Mouse (Mus musculus): Measurements from ENCODE around the gene Cep95.
A peak's percentile ranks its signal among the peaks of the same experiment; 100 is the strongest.

The Cep95 gene

DNA sequence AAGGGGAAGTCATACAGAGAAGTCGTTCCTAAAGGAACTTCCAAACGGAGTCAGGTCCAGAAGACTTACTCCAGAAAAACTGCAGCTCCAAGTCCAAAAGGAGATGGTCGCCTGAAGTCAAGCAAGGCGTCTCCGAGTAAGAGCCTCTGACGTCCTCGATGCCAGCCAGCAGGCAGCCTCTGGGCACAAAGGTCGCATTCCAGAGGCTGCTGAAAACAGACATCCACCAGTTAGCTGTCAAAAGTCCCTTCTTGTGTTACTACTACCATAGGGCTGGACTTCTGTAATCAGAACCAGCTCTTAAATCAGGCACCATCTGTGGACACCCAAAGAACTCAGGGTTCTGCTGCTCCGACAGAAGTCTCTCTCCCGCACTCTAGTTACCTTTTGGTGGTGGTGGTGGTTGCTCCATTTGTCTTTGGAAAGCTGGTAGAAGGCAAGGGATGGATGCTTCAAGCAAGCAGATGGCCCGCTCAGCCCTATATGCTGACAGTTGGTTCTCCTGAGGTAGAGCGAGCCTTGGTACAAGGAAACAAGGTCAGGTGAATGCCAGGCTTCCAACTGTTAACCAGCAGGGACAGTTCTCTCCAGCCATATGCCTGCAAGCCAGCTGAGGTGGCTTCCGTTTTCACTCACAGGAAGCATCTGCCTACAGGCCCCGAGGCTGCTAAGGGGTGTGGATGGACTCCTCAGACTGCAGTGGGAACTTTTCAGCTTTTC, 25.7 kb downstream of the Cep95 start:
- DNase-seq (ENCODE audit: low spot score) = no peak

GRCm38 (mm10) chr11:106815331-106815730, 26.3 kb downstream of the Cep95 start:
- no peak for DNase-seq (ENCODE audit: low spot score)

DNA sequence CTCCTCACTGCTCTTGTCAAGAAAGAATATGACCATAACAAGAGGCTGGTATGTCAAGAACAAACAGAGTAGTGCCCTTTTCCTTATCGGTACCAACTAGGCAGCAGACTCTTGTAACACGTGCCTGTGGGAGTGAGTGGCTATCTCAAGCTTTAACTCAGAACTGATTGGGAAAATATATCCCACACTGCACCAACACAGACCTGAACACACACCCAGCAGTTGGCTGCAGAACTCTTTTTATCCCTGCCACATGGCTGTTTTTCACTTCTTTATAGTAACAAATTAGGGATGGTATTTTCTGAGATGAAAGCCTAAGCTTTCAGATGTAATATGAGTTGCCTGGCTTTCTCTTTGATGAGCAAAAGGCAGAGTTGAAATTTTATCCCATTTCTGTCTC, 26.7 kb downstream of the Cep95 start:
- no peak for DNase-seq (ENCODE audit: low spot score)

DNA sequence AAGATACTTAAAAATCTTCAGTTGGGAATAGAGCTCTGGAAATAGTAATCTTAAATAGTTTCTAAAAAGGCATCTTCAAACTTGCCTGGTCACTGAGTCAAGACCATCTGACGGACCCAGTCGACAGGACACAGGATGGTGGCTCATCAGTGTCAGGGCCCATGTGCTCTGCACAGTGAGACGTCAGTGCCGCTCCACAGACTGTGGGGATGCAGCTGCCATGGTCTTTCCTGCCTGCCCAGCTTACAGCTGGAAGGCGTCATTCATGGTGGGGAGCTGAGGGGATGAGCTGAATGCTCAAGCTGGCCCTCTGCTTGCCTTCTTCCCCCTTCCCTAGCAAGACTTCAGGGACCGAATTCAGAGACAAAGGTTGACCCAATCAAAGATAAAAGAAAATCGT, 27.3 kb downstream of the Cep95 start:
- DNase-seq (ENCODE audit: low spot score) = no peak

DNA sequence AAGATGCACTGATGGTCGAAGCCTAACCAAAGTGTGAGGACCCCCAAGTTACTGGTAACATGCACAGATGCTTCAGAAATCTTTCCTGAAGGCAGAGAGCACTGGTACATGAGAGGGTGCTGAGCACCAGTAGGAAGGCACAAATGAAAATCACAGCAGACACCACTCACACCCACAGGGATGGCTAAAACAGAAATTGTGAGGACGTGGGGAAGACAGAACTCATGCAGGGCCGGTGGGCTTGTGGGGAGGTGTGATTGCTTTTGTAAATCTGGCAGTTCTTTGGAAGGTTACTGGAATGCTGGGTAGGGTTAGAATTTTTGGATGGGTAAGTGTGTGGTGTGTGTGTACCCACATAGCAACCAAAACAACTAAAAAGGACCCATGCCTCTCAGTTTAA, 28.1 kb downstream of the Cep95 start:
- no peak for DNase-seq (ENCODE audit: low spot score)

- DNase-seq (ENCODE audit: low spot score) = no peak
Measured at GRCm38 (mm10) chr11:106817808-106818207, 28.8 kb downstream of the Cep95 start.

DNA sequence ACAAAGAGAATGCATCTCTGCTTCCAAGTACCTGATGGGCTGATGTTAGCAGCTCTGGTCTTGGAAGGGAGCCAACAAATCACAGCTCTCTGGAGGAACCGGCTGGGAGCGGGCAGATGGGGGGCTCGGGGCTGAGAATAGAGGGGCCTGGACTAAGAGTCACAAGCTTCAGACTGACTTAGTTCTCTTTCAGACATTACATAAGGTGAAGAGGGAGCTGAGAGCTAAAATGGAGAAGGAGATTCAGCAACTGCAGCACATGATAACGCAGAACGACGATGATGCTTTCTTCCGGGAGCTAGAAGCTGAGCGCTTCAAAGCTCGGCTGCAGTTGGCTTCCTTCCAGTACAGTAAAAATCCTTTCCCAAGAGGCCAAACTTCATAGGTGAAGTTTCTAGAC, 29.3 kb downstream of the Cep95 start:
- DNase-seq (ENCODE audit: low spot score) = no peak

DNA sequence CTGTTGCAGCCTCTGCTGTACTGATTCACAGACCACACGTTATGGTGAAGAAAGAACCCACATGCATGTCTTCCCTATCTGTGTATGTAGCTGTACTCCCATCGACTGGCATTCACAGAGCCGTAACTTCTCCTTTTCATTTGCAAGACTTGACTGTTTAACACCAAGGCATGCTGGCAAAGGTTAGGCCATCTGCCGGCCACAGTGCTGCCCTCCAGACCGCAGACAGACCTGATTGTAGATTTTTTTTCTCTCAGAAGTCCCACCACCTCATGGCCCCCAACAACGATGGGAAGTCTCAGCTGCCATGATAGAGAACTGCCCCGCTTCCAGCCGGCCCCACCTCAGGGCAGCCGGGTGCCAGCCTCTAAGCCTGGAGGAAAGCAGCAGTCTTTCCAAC, 30.5 kb downstream of the Cep95 start:
- no peak for DNase-seq (ENCODE audit: low spot score)

- DNase-seq (ENCODE audit: low spot score) = no peak
Measured at GRCm38 (mm10) chr11:106820252-106820651, 31.2 kb downstream of the Cep95 start.

DNA sequence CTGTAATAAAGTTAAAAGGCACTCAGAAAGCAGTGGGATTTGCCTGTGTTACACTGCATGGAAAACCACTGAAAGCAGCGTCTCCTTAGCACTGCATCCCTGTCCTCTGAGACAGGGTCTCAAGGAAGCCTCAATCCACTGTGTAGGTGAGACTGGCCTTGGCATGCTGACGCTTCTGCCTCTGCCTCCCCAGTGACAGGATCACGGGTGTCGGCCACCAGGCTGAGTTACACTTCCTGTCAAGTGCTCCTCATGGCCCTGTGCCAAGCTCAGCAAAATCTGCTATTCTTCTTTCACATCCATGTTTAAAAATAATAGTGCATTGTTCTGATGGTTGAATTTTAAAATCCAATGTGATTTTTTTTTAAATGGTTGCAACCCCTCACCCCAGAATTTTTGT, 31.9 kb downstream of the Cep95 start:
- DNase-seq (ENCODE audit: low spot score) = peak; percentile 13

GRCm38 (mm10) chr11:106821397-106821796, 32.3 kb downstream of the Cep95 start:
- DNase-seq (ENCODE audit: low spot score) = no peak

DNA sequence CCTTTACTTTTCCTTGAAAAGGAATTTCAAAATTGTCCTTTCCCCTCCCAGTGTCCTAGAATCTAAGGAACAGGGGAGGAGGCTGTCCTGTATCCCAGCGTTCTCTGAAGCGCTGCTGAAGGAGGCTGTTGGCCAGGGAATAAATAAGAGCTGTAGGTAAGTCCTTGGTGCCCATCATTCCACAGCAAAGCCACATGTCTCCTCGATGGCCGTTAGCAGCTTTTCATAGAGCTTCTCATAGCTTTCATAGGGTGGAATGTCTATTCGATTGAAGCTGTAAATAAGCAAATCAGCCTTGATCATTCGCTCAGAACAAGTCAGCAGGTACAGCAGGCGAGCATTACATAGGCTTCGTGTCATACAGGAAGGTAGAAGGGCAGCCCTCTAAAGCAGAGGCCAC, 33.4 kb downstream of the Cep95 start:
- no peak for DNase-seq (ENCODE audit: low spot score)

GRCm38 (mm10) chr11:106822911-106823310, 33.9 kb downstream of the Cep95 start:
- DNase-seq (ENCODE audit: low spot score) = no peak

DNA sequence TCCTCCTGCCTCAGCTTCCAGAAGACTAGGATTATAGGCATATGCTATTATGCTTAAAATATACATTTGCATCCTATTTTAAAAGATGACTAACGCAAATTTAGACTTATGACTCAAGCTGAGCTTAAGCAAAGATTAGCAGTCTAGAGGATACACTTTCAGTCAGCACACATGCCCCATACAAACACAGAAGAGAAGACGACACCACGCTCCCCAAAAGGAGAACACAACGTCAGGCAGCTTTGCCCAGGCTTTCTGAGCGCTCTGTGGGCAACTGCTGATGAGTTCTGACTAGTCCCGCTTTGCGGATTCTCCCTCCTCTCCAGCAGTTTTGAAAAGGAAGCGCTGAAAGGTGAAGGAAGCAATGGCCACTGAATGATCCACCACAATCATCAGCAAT, 34.7 kb downstream of the Cep95 start:
- DNase-seq (ENCODE audit: low spot score) = no peak

GRCm38 (mm10) chr11:106824403-106824802, 35.4 kb downstream of the Cep95 start:
- DNase-seq (ENCODE audit: low spot score) = no peak

DNA sequence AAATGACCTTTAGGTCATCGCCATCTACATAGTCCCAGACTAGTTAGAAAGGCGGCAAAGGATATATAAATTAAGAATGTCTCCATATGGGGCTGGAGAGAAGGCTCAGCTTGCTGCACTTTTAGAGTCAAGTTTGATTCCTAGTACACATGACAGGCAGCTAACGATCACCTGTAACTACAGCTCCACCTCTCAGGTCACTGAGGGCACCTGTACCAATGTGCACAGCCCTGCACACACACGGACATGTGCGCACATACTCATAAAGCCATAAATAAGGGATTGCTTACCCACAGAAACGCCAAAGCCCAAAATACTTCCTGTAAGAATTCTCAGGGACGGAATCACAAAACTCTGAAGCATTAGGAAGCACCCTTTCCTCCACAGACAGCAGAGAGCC, 39.0 kb downstream of the Cep95 start:
- no peak for DNase-seq (ENCODE audit: low spot score)

DNA sequence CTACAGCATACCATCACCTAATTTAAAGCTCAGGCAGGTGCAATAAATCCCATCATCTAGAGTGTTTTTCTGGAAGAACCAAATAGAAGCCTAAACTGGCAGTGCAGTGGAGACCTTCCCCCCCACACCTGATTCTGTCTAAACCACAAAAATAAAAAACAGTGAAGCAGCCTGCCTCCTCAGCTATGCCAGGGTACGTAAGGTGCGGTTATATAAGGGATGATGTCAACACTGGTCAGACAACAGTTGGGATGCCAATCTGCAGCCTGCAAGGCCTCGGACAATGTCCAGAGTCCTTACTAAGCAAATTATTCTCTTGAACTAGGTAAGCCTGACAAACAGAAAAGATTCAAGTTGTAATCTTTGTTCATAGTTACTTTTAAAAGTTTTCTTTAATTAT, 53.0 kb downstream of the Cep95 start:
- no peak for DNase-seq (ENCODE audit: low spot score)

GRCm38 (mm10) chr11:106851438-106851837, 62.4 kb downstream of the Cep95 start:
- no peak for DNase-seq (ENCODE audit: low spot score)

Measured in urinary bladder, postnatal 25 days (tissue).